Mouse (Mus musculus) hindbrain, postnatal 0 days (tissue): ENCODE measurements around the gene Ndufv3. TPM values are rescaled to one million over a fixed set of nuclear protein-coding genes. Genes with fewer than 3 reads are reported as not detected.

Experiments
- ATAC-seq: fragments of 200-750 bp; cut with Nextera tagmentation; 2 replicates; pipeline ENCODE4 v1.8.0; 2017; ENCODE audit warnings: mild to moderate bottlenecking, moderate TSS enrichment, moderate library complexity
- DNase-seq: peaks from one replicate; pipeline ENCODE4 v3.0.0-alpha.2; 2015; ENCODE audit warnings: low spot score
- H3K27ac ChIP-seq: fragments of 300-500 bp; sonication (generic); 2 replicates; pipeline ENCODE4 v1.5.1; 2014; ENCODE audit warnings: mild to moderate bottlenecking
- H3K27me3 ChIP-seq: fragments of 300-500 bp; sonication (generic); 2 replicates; pipeline ENCODE4 v1.6.1; 2014; ENCODE audit warnings: low read length, mixed read lengths; ENCODE audit not compliant: insufficient read depth
- H3K36me3 ChIP-seq: fragments of 300-500 bp; sonication (generic); 2 replicates; pipeline ENCODE4 v1.6.1; 2014; ENCODE audit warnings: low read length, mixed read lengths; ENCODE audit not compliant: insufficient read depth
- H3K4me1 ChIP-seq: fragments of 300-500 bp; sonication (generic); 2 replicates; pipeline ENCODE4 v1.6.1; 2014; ENCODE audit warnings: antibody characterized with exemption, low read length, mixed read lengths; ENCODE audit not compliant: insufficient read depth
- H3K4me2 ChIP-seq: fragments of 300-500 bp; sonication (generic); 2 replicates; pipeline ENCODE4 v1.6.1; 2014; ENCODE audit warnings: low read depth, mild to moderate bottlenecking, low read length, moderate library complexity, mixed read lengths
- H3K4me3 ChIP-seq: fragments of 300-500 bp; sonication (generic); 2 replicates; pipeline ENCODE4 v1.5.1; 2014; ENCODE audit warnings: low read length
- H3K9ac ChIP-seq: fragments of 300-500 bp; sonication (generic); replicated peaks from 2 replicates; pipeline ENCODE4 v1.6.1; 2014; ENCODE audit warnings: mild to moderate bottlenecking, low read length, moderate library complexity, mixed read lengths
- H3K9me3 ChIP-seq: fragments of 300-500 bp; sonication (generic); 2 replicates; pipeline ENCODE4 v1.6.1; 2016; ENCODE audit warnings: low read length, mixed read lengths
- CTCF ChIP-seq: IDR thresholded peaks from 2 replicates; pipeline ENCODE4 v1.5.1; 2016; ENCODE audit warnings: antibody characterized with exemption, control low read depth, low read depth
- WGBS: fragments of 180-500 bp; shearing (Covaris S2); extraction: QIAGEN DNeasy Blood & Tissue Kit; methylation state at CpG from one replicate; pipeline ENCODE4 v1.1.7; 2014; 5-methylcytosine and 5-hydroxymethylcytosine counted together
- polyA plus RNA-seq: library from polyadenylated mRNA; unstranded; fragments of >200 nt; fragmentation: Nextera tagmentation; extraction: Ambion mirVana; gene quantifications from 2 replicates; pipeline ENCODE4 v1.2.1, GENCODE M21; 2015
- total RNA-seq: library from RNA; depleted of rRNA; stranded (reverse); fragments of >200 nt; gene quantifications from 2 replicates; pipeline ENCODE4 v1.2.3, GENCODE M21; 2014

The Ndufv3 gene
- total and polyA plus RNA-seq, 2 experiments from 2014 or later: 267 to 575 TPM

- Histone ChIP-seq H3K27me3 (no peaks in the 10 kb centered on the region), H3K9ac (peak overlapping the region; percentile 77), H3K4me2 (peak overlapping the region; percentile 68), H3K4me3 (peak overlapping the region; percentile 86), H3K9me3 (no peaks in the 10 kb centered on the region), H3K4me1 (peaks cover 3% of the 10 kb centered on the region; the same call in 1 of the 2 replicates), H3K36me3 (peaks cover 32% of the 10 kb centered on the region), H3K27ac (peak overlapping the region; percentile 85)
- WGBS: 1% methylated on average over 48 of the region's 56 CpGs
- TF ChIP-seq CTCF: no peak
- DNase-seq (peak; percentile 97), ATAC-seq (peak; percentile 96)
Observed at GRCm38 (mm10) chr17:31511792-31512495, 8.0 kb upstream of the Ndufv3 start.

DNA sequence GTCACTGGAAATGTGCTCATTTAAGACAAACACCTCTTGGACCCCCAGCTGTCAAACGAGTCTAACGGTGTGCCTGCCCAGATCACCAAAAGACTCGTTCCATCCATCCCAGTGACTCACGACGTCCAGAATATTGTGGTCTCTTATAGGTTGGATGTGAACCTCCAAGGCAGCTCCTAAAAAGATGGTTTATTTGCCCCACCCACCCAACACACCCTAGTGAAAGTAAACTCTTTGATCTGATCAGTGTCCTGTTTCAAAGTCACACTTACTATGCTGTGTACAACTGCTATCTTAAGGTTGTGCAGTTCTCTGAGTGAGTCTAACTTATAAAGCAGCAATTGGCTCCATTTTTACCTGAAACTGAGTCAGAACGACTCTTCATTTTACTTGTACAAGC, 7.3 kb upstream of the Ndufv3 start:
- Histone ChIP-seq H3K9ac (peak overlapping the region; percentile 77), H3K4me3 (peak overlapping the region; percentile 86), H3K27me3 (no peaks in the 10 kb centered on the region), H3K27ac (peak overlapping the region; percentile 85), H3K36me3 (peaks cover 26% of the 10 kb centered on the region), H3K9me3 (no peaks in the 10 kb centered on the region), H3K4me2 (peak overlapping the region; percentile 68), H3K4me1 (peaks cover 3% of the 10 kb centered on the region; the same call in 1 of the 2 replicates)
- WGBS: 20% methylated on average over 6 of the region's 6 CpGs
- ATAC-seq: peak; percentile 18
- no peak for TF ChIP-seq CTCF
- DNase-seq: no peak

DNA sequence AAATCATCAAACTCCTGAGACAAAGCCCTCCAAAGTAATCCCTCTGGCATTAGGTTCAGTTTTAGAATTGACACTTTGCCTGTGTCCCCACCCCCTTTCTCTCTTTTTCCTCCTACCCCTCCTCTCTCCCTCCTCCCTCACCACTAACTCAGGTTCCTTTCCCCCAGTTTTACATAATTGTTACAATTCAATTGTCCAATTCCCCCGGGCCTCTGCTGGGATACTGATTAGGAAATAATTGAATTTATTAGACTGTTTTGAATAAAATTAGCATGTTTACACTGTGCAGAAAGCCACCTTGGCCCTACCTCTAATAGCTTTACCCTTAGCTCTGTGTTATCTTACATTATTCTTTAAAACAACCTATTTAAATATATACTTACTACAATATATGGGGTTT, 5.2 kb upstream of the Ndufv3 start:
- Histone ChIP-seq H3K9me3 (no peaks in the 10 kb centered on the region), H3K4me2 (no peak overlapping the region), H3K9ac (no peak overlapping the region), H3K36me3 (peaks cover 7% of the 10 kb centered on the region), H3K27me3 (no peaks in the 10 kb centered on the region), H3K4me3 (no peak overlapping the region), H3K4me1 (peaks cover 3% of the 10 kb centered on the region; the same call in 1 of the 2 replicates), H3K27ac (no peak overlapping the region)
- no peak for ATAC-seq
- TF ChIP-seq CTCF: no peak
- WGBS: 59% methylated on average over 1 of the region's 1 CpGs
- DNase-seq: no peak

DNA sequence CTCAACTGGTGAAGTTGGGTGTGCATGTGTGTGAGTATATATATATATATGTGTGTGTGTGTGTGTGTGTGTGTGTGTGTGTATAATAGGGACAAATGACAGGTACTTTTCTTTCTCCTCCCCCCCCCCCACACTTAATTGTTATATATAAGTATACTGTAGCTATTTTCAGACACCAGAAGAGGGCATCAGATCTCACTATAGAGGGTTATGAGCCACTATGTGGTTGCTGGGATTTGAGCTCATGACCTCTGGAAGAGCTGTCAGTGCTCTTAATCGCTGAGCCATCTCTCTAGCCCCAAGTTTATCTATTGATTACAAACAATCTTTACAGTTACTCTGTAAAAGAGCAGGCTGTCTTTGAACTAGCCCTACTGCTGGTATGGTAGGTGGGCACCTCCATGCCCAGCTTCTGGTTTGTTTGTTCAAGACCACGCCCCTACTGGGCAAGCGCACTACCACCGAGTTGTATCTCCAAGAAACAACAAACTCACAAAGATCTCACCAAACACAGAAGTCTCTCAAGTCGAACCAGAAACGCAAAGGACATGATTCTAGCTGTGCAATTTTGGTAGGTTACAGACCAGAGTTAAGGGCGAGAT, 470 bp upstream of the Ndufv3 start:
- 0 out of 2 replicates have a peak overlapping the region, but pooled peaks have one; percentile 73 for H3K9ac ChIP-seq
- peak overlapping the region; percentile 80 for H3K4me2 ChIP-seq
- peak overlapping the region; percentile 91 for H3K27ac ChIP-seq
- H3K9me3 ChIP-seq: no peaks in the 10 kb centered on the region
- DNase-seq: no peak
- H3K4me3 ChIP-seq: peak overlapping the region; percentile 81
- no peak; the same call in 1 of the 2 replicates for TF ChIP-seq CTCF
- H3K4me1 ChIP-seq: peaks cover 4% of the 10 kb centered on the region; the same call in 1 of the 2 replicates
- ATAC-seq: peak; percentile 76
- H3K27me3 ChIP-seq: no peaks in the 10 kb centered on the region
- WGBS: 4% methylated on average over 7 of the region's 7 CpGs
- peaks cover 8% of the 10 kb centered on the region; the same call in 1 of the 2 replicates for H3K36me3 ChIP-seq

GRCm38 (mm10) chr17:31520895-31521294, 980 bp downstream of the Ndufv3 start:
- Histone ChIP-seq H3K36me3 (peaks cover 11% of the 10 kb centered on the region; the same call in 1 of the 2 replicates), H3K9ac (peak overlapping the region; percentile 73; the same call in 1 of the 2 replicates), H3K27ac (peak overlapping the region; percentile 91; the same call in 1 of the 2 replicates), H3K4me3 (peak overlapping the region; percentile 81), H3K27me3 (no peaks in the 10 kb centered on the region), H3K4me1 (peaks cover 4% of the 10 kb centered on the region; the same call in 1 of the 2 replicates), H3K9me3 (no peaks in the 10 kb centered on the region), H3K4me2 (peak overlapping the region; percentile 80)
- ATAC-seq (peak; percentile 17; the same call in 1 of the 2 replicates), DNase-seq (peak; percentile 83)
- 5% methylated on average over 3 of the region's 3 CpGs for WGBS
- TF ChIP-seq CTCF: no peak

- H3K4me3 ChIP-seq: no peak overlapping the region
- H3K36me3 ChIP-seq: peaks cover 15% of the 10 kb centered on the region; the same call in 1 of the 2 replicates
- 45% methylated on average over 6 of the region's 6 CpGs for WGBS
- no peaks in the 10 kb centered on the region for H3K27me3 ChIP-seq
- peak overlapping the region; percentile 24; the same call in 1 of the 2 replicates for H3K9ac ChIP-seq
- H3K4me2 ChIP-seq: peak overlapping the region; percentile 80
- no peak for DNase-seq
- peak overlapping the region; percentile 91; the same call in 1 of the 2 replicates for H3K27ac ChIP-seq
- no peak for ATAC-seq
- no peaks in the 10 kb centered on the region for H3K9me3 ChIP-seq
- H3K4me1 ChIP-seq: peaks cover 4% of the 10 kb centered on the region; the same call in 1 of the 2 replicates
- TF ChIP-seq CTCF: no peak
Observed at GRCm38 (mm10) chr17:31521948-31522347, 2.0 kb downstream of the Ndufv3 start.
